Mouse (Mus musculus) liver, embryonic 14.5 days (tissue): ENCODE measurements around the gene Gm49486. TPM values are rescaled to one million over a fixed set of nuclear protein-coding genes. Genes with fewer than 3 reads are reported as not detected.

Experiments used
- ATAC-seq: fragments of 200-750 bp; cut with Nextera tagmentation; 2 replicates; pipeline ENCODE4 v1.8.0; 2017; ENCODE audit warnings: moderate number of reproducible peaks, mild to moderate bottlenecking, moderate library complexity; ENCODE audit not compliant: insufficient read depth
- DNase-seq, 3 experiments: peaks; one replicate each; pipeline ENCODE4 v3.0.0-alpha.2; 2012 to 2013; ENCODE audit warnings: low read depth in 3 of 3, low spot score in 3 of 3
- H3K27ac ChIP-seq: fragments of 300-500 bp; sonication (generic); 2 replicates; pipeline ENCODE4 v1.5.1; 2014; ENCODE audit warnings: moderate library complexity, mild to moderate bottlenecking, control low read depth, inconsistent platforms
- H3K27me3 ChIP-seq: fragments of 300-500 bp; sonication (generic); 2 replicates; pipeline ENCODE4 v1.6.1; 2014; ENCODE audit warnings: mild to moderate bottlenecking, low read length, moderate library complexity; ENCODE audit not compliant: control insufficient read depth, insufficient read depth
- H3K36me3 ChIP-seq: fragments of 300-500 bp; sonication (generic); replicated peaks from 2 replicates; pipeline ENCODE4 v1.6.1; 2014; ENCODE audit warnings: low read depth; ENCODE audit not compliant: control insufficient read depth, insufficient read depth
- H3K4me1 ChIP-seq, 2 experiments: fragments of 200-500 bp in 1 of 2; fragments of 300-500 bp in 1 of 2; sonication (generic) in 1 of 2; replicated peaks; 2 replicates each; pipeline ENCODE4 v1.6.1; 2012 to 2014; ENCODE audit warnings: antibody characterized with exemption in 1 of 2, inconsistent platforms in 1 of 2, low read length in 1 of 2; ENCODE audit not compliant: control insufficient read depth in 2 of 2, insufficient read depth in 2 of 2
- H3K4me2 ChIP-seq: fragments of 300-500 bp; sonication (generic); 2 replicates; pipeline ENCODE4 v1.6.1; 2014; ENCODE audit warnings: low read depth, mild to moderate bottlenecking, control low read depth, moderate library complexity
- H3K4me3 ChIP-seq, 2 experiments: fragments of 200-500 bp in 1 of 2; fragments of 300-500 bp in 1 of 2; sonication (generic) in 1 of 2; 2 replicates each; pipeline ENCODE4 v1.5.1; 2012 to 2014; ENCODE audit warnings: low read depth in 2 of 2, low read length in 2 of 2, mild to moderate bottlenecking in 2 of 2, control low read depth in 1 of 2, inconsistent platforms in 1 of 2, moderate library complexity in 1 of 2; ENCODE audit not compliant: insufficient read depth in 1 of 2
- H3K9ac ChIP-seq: fragments of 300-500 bp; sonication (generic); replicated peaks from 2 replicates; pipeline ENCODE4 v1.6.1; 2014; ENCODE audit warnings: mild to moderate bottlenecking, control low read depth, moderate library complexity
- H3K9me3 ChIP-seq: fragments of 300-500 bp; sonication (generic); 2 replicates; pipeline ENCODE4 v1.6.1; 2016; ENCODE audit warnings: low read length, mixed read lengths; ENCODE audit not compliant: control insufficient read depth
- CTCF ChIP-seq: IDR thresholded peaks from 2 replicates; pipeline ENCODE4 v1.5.1; 2016; ENCODE audit warnings: antibody characterized with exemption, low read depth, control low read depth
- EP300 ChIP-seq: IDR thresholded peaks from 2 replicates; pipeline ENCODE4 v1.6.1; 2016; ENCODE audit warnings: antibody characterized with exemption, low read depth
- WGBS: fragments of 180-500 bp; shearing (Covaris S2); extraction: QIAGEN DNeasy Blood & Tissue Kit; methylation state at CpG from one replicate; pipeline ENCODE4 v1.1.7; 2014; ENCODE audit not compliant: insufficient replicate concordance; 5-methylcytosine and 5-hydroxymethylcytosine counted together
- polyA plus RNA-seq, 2 experiments: library from polyadenylated mRNA; depleted of rRNA in 1 of 2; stranded (reverse) in 1 of 2; unstranded in 1 of 2; fragments of >200 nt; fragmentation: Nextera tagmentation in 1 of 2; extraction: Ambion mirVana in 1 of 2; gene quantifications; 2 replicates each; pipeline versions ENCODE4 v1.2.1 to v1.2.3; 2012 to 2014

The Gm49486 gene
- 0.04 and 0.06 TPM in 2 replicates for polyA plus RNA-seq (2012; rRNA removed)
- polyA plus RNA-seq (2014; fragmentation: Nextera tagmentation; extraction: Ambion mirVana): not detected in 2 replicates

- no peaks in the 10 kb centered on the region for H3K36me3 ChIP-seq
- no peaks in the 10 kb centered on the region for H3K27me3 ChIP-seq
- peak; percentile 63 to 73 (median 71) for DNase-seq
- WGBS: under 1% methylated on average over 49 of the region's 51 CpGs
- H3K27ac ChIP-seq: peak within 1 kb of the TSS; percentile 63
- H3K9me3 ChIP-seq: no peaks in the 10 kb centered on the region
- H3K4me1 ChIP-seq: peaks cover 6 to 7% of the 10 kb centered on the region in 2 experiments
- TF ChIP-seq EP300 (no peak), CTCF (0 out of 2 replicates have a peak, but pooled peaks have one; percentile 21)
- peak within 1 kb of the TSS; percentile 74 to 76 for H3K4me3 ChIP-seq
- peak within 1 kb of the TSS; percentile 99 for H3K4me2 ChIP-seq
- ATAC-seq: peak; percentile 79
- peak within 1 kb of the TSS; percentile 76 for H3K9ac ChIP-seq
These were observed at the start of gene Gm49486, which contains the start of gene Pick1 for GRCm38 (mm10) chr15:79229058-79229821. Gm49486 (plus strand) TSS chr15:79229391. Pick1 (plus strand) TSS chr15:79229173.

DNA sequence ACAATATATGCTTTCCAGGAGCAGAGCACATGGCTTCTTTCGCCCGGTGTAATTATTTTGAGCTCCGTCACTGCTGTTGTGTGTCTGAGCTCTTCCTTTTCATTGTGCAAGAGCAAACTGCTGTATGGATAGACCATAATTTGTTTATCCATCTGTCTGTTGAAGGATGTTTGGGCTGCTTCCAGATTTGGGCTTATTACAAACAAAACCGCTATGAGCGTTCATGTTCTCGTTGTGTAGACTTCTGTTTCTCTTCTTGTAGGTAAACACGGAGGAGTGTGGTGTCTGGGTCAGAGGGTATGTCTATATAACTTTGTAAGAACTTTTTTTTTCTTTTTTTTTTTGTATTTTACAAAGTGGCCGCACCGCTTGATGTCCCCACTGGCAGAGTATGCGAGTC lies 44.0 kb upstream of the Gm49486 start:
- Histone ChIP-seq H3K27ac (no peak overlapping the region), H3K4me3 (no peak overlapping the region), H3K27me3 (no peaks in the 10 kb centered on the region), H3K36me3 (no peaks in the 10 kb centered on the region), H3K9me3 (no peaks in the 10 kb centered on the region), H3K9ac (no peak overlapping the region), H3K4me1 (peaks cover 0 to 5% of the 10 kb centered on the region in 2 experiments; a peak in 2 of 4 replicates), H3K4me2 (no peak overlapping the region)
- no peak for TF ChIP-seq CTCF
- no peak for TF ChIP-seq EP300
- 62% methylated on average over 10 of the region's 10 CpGs for WGBS
- DNase-seq: no peak
- no peak for ATAC-seq

- no peaks in the 10 kb centered on the region for H3K36me3 ChIP-seq
- no peak overlapping the region for H3K27ac ChIP-seq
- no peaks in the 10 kb centered on the region for H3K27me3 ChIP-seq
- no peaks in the 10 kb centered on the region; a peak in 1 of 4 replicates for H3K4me1 ChIP-seq
- DNase-seq (peak in 1 of 3 experiments; percentile 13), ATAC-seq (no peak)
- WGBS: 58% methylated on average over 8 of the region's 8 CpGs
- no peak overlapping the region for H3K9ac ChIP-seq
- no peak overlapping the region for H3K4me2 ChIP-seq
- no peaks in the 10 kb centered on the region for H3K9me3 ChIP-seq
- no peak for TF ChIP-seq EP300
- TF ChIP-seq CTCF: no peak
- no peak overlapping the region for H3K4me3 ChIP-seq
These were observed 41.4 kb upstream of the Gm49486 start for GRCm38 (mm10) chr15:79187819-79188218.

- 88% methylated on average over 2 of the region's 2 CpGs for WGBS
- ATAC-seq: no peak
- H3K27ac ChIP-seq: no peak overlapping the region
These were observed 37.8 kb upstream of the Gm49486 start for GRCm38 (mm10) chr15:79191426-79191825.

DNA sequence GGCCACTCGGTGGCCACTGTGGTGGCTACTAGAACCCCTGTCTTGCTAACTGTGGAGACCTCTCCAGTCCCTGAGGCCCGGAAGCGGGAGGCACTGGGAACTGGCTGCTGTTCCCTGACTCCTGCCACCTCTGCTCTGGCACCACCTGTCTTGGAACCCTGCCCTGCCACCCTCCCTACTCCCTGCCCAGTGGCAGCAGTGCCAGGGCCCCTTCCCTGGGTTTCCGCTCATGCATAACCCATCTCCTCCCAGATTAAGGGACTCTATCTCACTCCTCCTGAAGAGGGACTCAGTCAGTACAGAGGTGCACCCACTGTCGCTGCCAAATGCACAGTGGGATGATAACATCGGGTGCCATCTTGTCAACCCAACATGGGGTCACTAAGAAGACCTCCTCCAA lies 36.7 kb upstream of the Gm49486 start:
- no peaks in the 10 kb centered on the region for H3K9me3 ChIP-seq
- no peak overlapping the region for H3K4me2 ChIP-seq
- H3K4me1 ChIP-seq: no peaks in the 10 kb centered on the region; a peak in 1 of 4 replicates
- DNase-seq (no peak), ATAC-seq (no peak)
- no peak overlapping the region for H3K9ac ChIP-seq
- no peaks in the 10 kb centered on the region for H3K27me3 ChIP-seq
- TF ChIP-seq EP300 (no peak), CTCF (no peak)
- no peaks in the 10 kb centered on the region for H3K36me3 ChIP-seq
- H3K4me3 ChIP-seq: no peak overlapping the region
- no peak overlapping the region for H3K27ac ChIP-seq
- WGBS: 73% methylated on average over 6 of the region's 6 CpGs

More at GRCm38 (mm10) chr15:79191426-79191825, 37.8 kb upstream of the Gm49486 start:
- no peaks in the 10 kb centered on the region; a peak in 1 of 4 replicates for H3K4me1 ChIP-seq
- TF ChIP-seq CTCF: no peak
- TF ChIP-seq EP300: no peak
- H3K9ac ChIP-seq: no peak overlapping the region
- H3K4me2 ChIP-seq: no peak overlapping the region
- H3K27me3 ChIP-seq: no peaks in the 10 kb centered on the region
- no peak for DNase-seq
- no peaks in the 10 kb centered on the region for H3K36me3 ChIP-seq
- H3K4me3 ChIP-seq: no peak overlapping the region
- H3K9me3 ChIP-seq: no peaks in the 10 kb centered on the region
